Mouse (Mus musculus): ENCODE results near the gene Sdr9c7.

DNA sequence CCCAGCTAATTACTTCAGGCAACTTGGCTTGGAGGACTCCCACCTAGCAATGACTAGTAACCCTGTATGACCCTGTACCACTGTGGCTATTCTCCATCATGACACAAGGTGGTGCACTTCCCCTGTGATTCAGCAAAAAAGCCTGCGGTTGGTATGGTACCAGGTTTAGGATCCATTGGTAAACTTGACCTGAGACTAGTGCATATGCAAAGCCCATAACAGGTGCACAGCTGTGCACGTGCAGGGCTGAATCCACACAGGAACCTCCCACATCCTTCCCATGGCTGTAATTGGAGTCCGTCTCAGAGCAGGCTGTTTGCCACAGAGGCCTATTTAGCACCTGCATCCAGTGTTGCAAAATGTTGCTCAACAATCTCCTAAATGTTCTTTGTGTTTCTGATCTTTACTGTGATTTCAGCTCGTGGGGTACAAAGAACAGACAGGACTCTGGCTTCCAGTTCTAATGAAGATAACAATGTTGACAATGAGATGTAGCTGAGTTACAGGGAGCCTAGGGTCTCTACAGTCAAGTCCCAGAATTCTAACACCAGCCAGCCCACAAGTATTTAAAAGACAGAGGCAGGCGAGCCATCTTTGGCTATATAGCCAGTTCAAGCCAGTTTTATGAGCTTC lies 47.2 kb downstream of the Sdr9c7 start:
- TF ChIP-seq POLR2A (IDR thresholded peaks at IDR 0.05; ENCODE audit: extremely low read depth, insufficient read depth, low read length): no peak
- TF ChIP-seq CTCF (IDR thresholded peaks at IDR 0.05; ENCODE audit: extremely low read depth, insufficient read depth, low read length): peak; percentile 70

Data from cortical plate, adult 2 months (tissue).